Mouse (Mus musculus) lung, postnatal 0 days (tissue): ENCODE measurements at regions not wholly inside any gene's neighbourhood (a gene's known extent, or its start where the extent isn't known, plus 50 kb on each side); places are given as distances from the start of the nearest gene placed in this dataset.

Source experiments
- CTCF ChIP-seq: IDR thresholded peaks from 2 replicates; pipeline ENCODE4 v1.5.1; 2016; ENCODE audit warnings: antibody characterized with exemption, mild to moderate bottlenecking
- EP300 ChIP-seq: IDR thresholded peaks from 2 replicates; pipeline ENCODE4 v1.6.1; 2016; ENCODE audit warnings: antibody characterized with exemption, mild to moderate bottlenecking, control low read depth

GRCm38 (mm10) chr4:87670167-87670566 lies 363.0 kb downstream of the Mllt3 start:
- no peak for TF ChIP-seq CTCF
- TF ChIP-seq EP300, result peak; percentile 54
